Mouse (Mus musculus) myocyte (in vitro differentiated cells): Measurements from ENCODE around the gene Dusp8.

Experiments used
- CEBPB ChIP-seq: IDR thresholded peaks from 2 replicates; pipeline ENCODE4 v1.6.1; 2011; ENCODE audit warnings: mild to moderate bottlenecking, moderate library complexity; ENCODE audit not compliant: poor library complexity, insufficient read depth, severe bottlenecking
- E2F4 ChIP-seq: IDR thresholded peaks from one replicate; pipeline ENCODE4 v1.6.1; 2011; ENCODE audit warnings: mild to moderate bottlenecking, control low read depth, moderate library complexity; ENCODE audit not compliant: insufficient read depth
- MAX ChIP-seq: IDR thresholded peaks from one replicate; pipeline ENCODE4 v1.6.1; 2011; ENCODE audit warnings: low read depth, mild to moderate bottlenecking, control low read depth
- POLR2A ChIP-seq: IDR thresholded peaks from one replicate; pipeline ENCODE4 v1.6.1; 2011; ENCODE audit warnings: low read depth, mild to moderate bottlenecking, control low read depth, moderate library complexity; ENCODE audit not compliant: insufficient read length
- REST ChIP-seq: IDR thresholded peaks from one replicate; pipeline ENCODE4 v1.6.1; 2011; ENCODE audit warnings: mild to moderate bottlenecking, control low read depth, moderate library complexity; ENCODE audit not compliant: insufficient read depth, insufficient read length
- USF1 ChIP-seq: IDR thresholded peaks from one replicate; pipeline ENCODE4 v1.6.1; 2011; ENCODE audit warnings: low read depth, mild to moderate bottlenecking, control low read depth, moderate library complexity

DNA sequence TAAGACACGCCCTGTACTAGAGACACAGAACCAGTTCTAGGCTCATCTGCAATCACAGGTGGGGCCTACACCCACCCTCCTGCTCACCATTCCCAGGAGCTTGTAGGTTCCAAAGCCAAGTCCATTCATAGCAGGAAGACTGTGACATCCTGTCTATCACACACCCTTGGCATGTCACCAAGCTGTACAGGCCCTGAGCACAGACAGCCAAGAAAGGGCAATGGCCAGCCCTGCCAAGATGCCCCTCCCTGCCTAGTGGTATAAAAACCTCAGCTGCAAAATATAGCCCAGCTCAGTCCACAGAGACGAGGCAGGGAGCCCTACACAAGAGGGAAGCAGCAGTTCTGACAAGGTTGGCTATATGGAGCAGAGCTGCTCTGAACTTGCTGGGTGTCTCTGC lies 61.4 kb downstream of the Dusp8 start:
- TF ChIP-seq E2F4 (no peak), POLR2A (peak; percentile 52), REST (no peak), CEBPB (no peak), MAX (no peak), USF1 (no peak)
